Mouse (Mus musculus) heart, embryonic 15.5 days (tissue): ENCODE results near the gene Tmem183a. TPM values are rescaled to one million over a fixed set of nuclear protein-coding genes. Genes with fewer than 3 reads are reported as not detected.

Experiments used
- ATAC-seq: fragments of 200-750 bp; cut with Nextera tagmentation; replicated peaks from 2 replicates; pipeline ENCODE4 v1.8.0; 2017; ENCODE audit warnings: low read depth, moderate TSS enrichment; ENCODE audit not compliant: insufficient number of reproducible peaks, insufficient read depth, low FRiP score
- H3K27ac ChIP-seq: fragments of 300-500 bp; sonication (generic); 2 replicates; pipeline ENCODE4 v1.5.1; 2015; ENCODE audit warnings: mild to moderate bottlenecking, inconsistent platforms
- H3K27me3 ChIP-seq: fragments of 300-500 bp; sonication (generic); 2 replicates; pipeline ENCODE4 v1.6.1; 2015; ENCODE audit warnings: inconsistent platforms
- H3K36me3 ChIP-seq: fragments of 300-500 bp; sonication (generic); 2 replicates; pipeline ENCODE4 v1.6.1; 2015; ENCODE audit warnings: mild to moderate bottlenecking, inconsistent platforms
- H3K4me1 ChIP-seq: fragments of 300-500 bp; sonication (generic); replicated peaks from 2 replicates; pipeline ENCODE4 v1.6.1; 2015; ENCODE audit warnings: inconsistent platforms
- H3K4me2 ChIP-seq: fragments of 300-500 bp; sonication (generic); 2 replicates; pipeline ENCODE4 v1.6.1; 2015; ENCODE audit warnings: inconsistent platforms, mild to moderate bottlenecking, moderate library complexity
- H3K4me3 ChIP-seq: fragments of 300-500 bp; sonication (generic); 2 replicates; pipeline ENCODE4 v1.5.1; 2015; ENCODE audit warnings: mild to moderate bottlenecking, inconsistent platforms
- H3K9ac ChIP-seq: fragments of 300-500 bp; sonication (generic); 2 replicates; pipeline ENCODE4 v1.6.1; 2015; ENCODE audit warnings: mild to moderate bottlenecking, inconsistent platforms
- H3K9me3 ChIP-seq: fragments of 300-500 bp; sonication (generic); replicated peaks from 2 replicates; pipeline ENCODE4 v1.6.1; 2016; ENCODE audit warnings: inconsistent platforms
- WGBS: fragments of 180-500 bp; shearing (Covaris S2); methylation state at CpG from one replicate; pipeline ENCODE4 v1.1.7; 2015; ENCODE audit warnings: mixed read lengths; 5-methylcytosine and 5-hydroxymethylcytosine counted together
- polyA plus RNA-seq: library from polyadenylated mRNA; unstranded; fragments of >200 nt; fragmentation: Nextera tagmentation; extraction: Ambion mirVana; gene quantifications from 2 replicates; pipeline ENCODE4 v1.2.1, GENCODE M21; 2015

Gene Tmem183a
- polyA plus RNA-seq: 53.0 and 58.1 TPM in 2 replicates

GRCm38 (mm10) chr1:134361857-134362212 is at the start of gene Tmem183a:
TSS of gene Tmem183a (minus strand) at chr1:134361979.
- Histone ChIP-seq H3K4me3 (peak within 1 kb of the TSS; percentile 93), H3K9me3 (no peaks in the 10 kb centered on the region), H3K9ac (peak within 1 kb of the TSS; percentile 94), H3K36me3 (peaks cover 22% of the 10 kb centered on the region), H3K27me3 (no peaks in the 10 kb centered on the region), H3K4me2 (peak within 1 kb of the TSS; percentile 77), H3K4me1 (peaks cover 16% of the 10 kb centered on the region), H3K27ac (peak within 1 kb of the TSS; percentile 89)
- WGBS: 0% methylated on average over 38 of the region's 38 CpGs
- peak; percentile 98 for ATAC-seq

- H3K4me1 ChIP-seq: peaks cover 10% of the 10 kb centered on the region
- peaks cover 39% of the 10 kb centered on the region for H3K36me3 ChIP-seq
- no peak overlapping the region for H3K4me3 ChIP-seq
- no peak overlapping the region for H3K9ac ChIP-seq
- no peak overlapping the region for H3K27ac ChIP-seq
- no peak overlapping the region for H3K4me2 ChIP-seq
- no peak for ATAC-seq
- H3K27me3 ChIP-seq: no peaks in the 10 kb centered on the region
- no peaks in the 10 kb centered on the region for H3K9me3 ChIP-seq
- WGBS: 87% methylated on average over 8 of the region's 8 CpGs
Observed at GRCm38 (mm10) chr1:134408080-134408479, 46.3 kb upstream of the Tmem183a start.

- Histone ChIP-seq H3K36me3 (peaks cover 39% of the 10 kb centered on the region), H3K27ac (peak overlapping the region; percentile 78), H3K9me3 (no peaks in the 10 kb centered on the region), H3K4me1 (peaks cover 10% of the 10 kb centered on the region), H3K4me2 (peak overlapping the region; percentile 91), H3K27me3 (no peaks in the 10 kb centered on the region), H3K4me3 (peak overlapping the region; percentile 72), H3K9ac (peak overlapping the region; percentile 79)
- ATAC-seq: no peak
- WGBS: 25% methylated on average over 8 of the region's 8 CpGs
Observed at GRCm38 (mm10) chr1:134406414-134406771, 44.6 kb upstream of the Tmem183a start.

GRCm38 (mm10) chr1:134405509-134406413 is 44.0 kb upstream of the Tmem183a start, which contains the start of gene Cyb5r1:
TSS of gene Cyb5r1 (plus strand) at chr1:134405559.
- ATAC-seq: peak; percentile 99
- H3K9me3 ChIP-seq: no peaks in the 10 kb centered on the region
- peak within 1 kb of the TSS; percentile 91 for H3K4me2 ChIP-seq
- peak within 1 kb of the TSS; percentile 78 for H3K27ac ChIP-seq
- peaks cover 34% of the 10 kb centered on the region for H3K36me3 ChIP-seq
- no peaks in the 10 kb centered on the region for H3K27me3 ChIP-seq
- WGBS: under 1% methylated on average over 43 of the region's 43 CpGs
- H3K4me1 ChIP-seq: peaks cover 10% of the 10 kb centered on the region
- H3K4me3 ChIP-seq: peak within 1 kb of the TSS; percentile 72
- peak within 1 kb of the TSS; percentile 79 for H3K9ac ChIP-seq

- WGBS: 69% methylated on average over 5 of the region's 5 CpGs
- Histone ChIP-seq H3K27ac (no peak overlapping the region), H3K36me3 (no peaks in the 10 kb centered on the region), H3K4me1 (no peaks in the 10 kb centered on the region), H3K9me3 (no peaks in the 10 kb centered on the region), H3K9ac (no peak overlapping the region), H3K4me3 (no peak overlapping the region), H3K27me3 (no peaks in the 10 kb centered on the region), H3K4me2 (no peak overlapping the region)
- ATAC-seq: no peak
Observed at GRCm38 (mm10) chr1:134399735-134400134, 38.0 kb upstream of the Tmem183a start.

GRCm38 (mm10) chr1:134398210-134398609 is 36.4 kb upstream of the Tmem183a start:
- H3K4me3 ChIP-seq: no peak overlapping the region
- no peaks in the 10 kb centered on the region for H3K27me3 ChIP-seq
- ATAC-seq: no peak

GRCm38 (mm10) chr1:134393827-134394226 is 32.0 kb upstream of the Tmem183a start:
- 48% methylated on average over 5 of the region's 5 CpGs for WGBS
- H3K4me2 ChIP-seq: no peak overlapping the region
- H3K27me3 ChIP-seq: peaks cover 5% of the 10 kb centered on the region; the same call in 1 of the 2 replicates
- no peak overlapping the region for H3K4me3 ChIP-seq
- H3K9me3 ChIP-seq: no peaks in the 10 kb centered on the region
- ATAC-seq: no peak
- H3K4me1 ChIP-seq: no peaks in the 10 kb centered on the region
- H3K36me3 ChIP-seq: no peaks in the 10 kb centered on the region
- H3K9ac ChIP-seq: no peak overlapping the region
- no peak overlapping the region for H3K27ac ChIP-seq

More at GRCm38 (mm10) chr1:134398210-134398609, 36.4 kb upstream of the Tmem183a start:
- Histone ChIP-seq H3K4me1 (no peaks in the 10 kb centered on the region), H3K36me3 (no peaks in the 10 kb centered on the region), H3K9me3 (no peaks in the 10 kb centered on the region), H3K9ac (no peak overlapping the region), H3K27ac (no peak overlapping the region), H3K4me2 (no peak overlapping the region)
- 89% methylated on average over 12 of the region's 12 CpGs for WGBS

- 91% methylated on average over 1 of the region's 1 CpGs for WGBS
- no peaks in the 10 kb centered on the region for H3K9me3 ChIP-seq
- no peak for ATAC-seq
- no peak within 1 kb of the TSS for H3K4me3 ChIP-seq
- peaks cover 5% of the 10 kb centered on the region; the same call in 1 of the 2 replicates for H3K27me3 ChIP-seq
- no peak within 1 kb of the TSS for H3K27ac ChIP-seq
- H3K9ac ChIP-seq: no peak within 1 kb of the TSS
- peaks cover 9% of the 10 kb centered on the region; the same call in 1 of the 2 replicates for H3K4me1 ChIP-seq
- H3K4me2 ChIP-seq: no peak within 1 kb of the TSS
- no peaks in the 10 kb centered on the region for H3K36me3 ChIP-seq
Observed at GRCm38 (mm10) chr1:134385666-134386065, 23.9 kb upstream of the Tmem183a start, which contains the start of gene 4933406M09Rik. TSS of gene 4933406M09Rik (plus strand) at chr1:134385940.

GRCm38 (mm10) chr1:134385176-134385575 is 23.4 kb upstream of the Tmem183a start:
- ATAC-seq: no peak
- peaks cover 9% of the 10 kb centered on the region; the same call in 1 of the 2 replicates for H3K4me1 ChIP-seq

GRCm38 (mm10) chr1:134384581-134384980 is 22.8 kb upstream of the Tmem183a start:
- H3K9me3 ChIP-seq: no peaks in the 10 kb centered on the region
- H3K36me3 ChIP-seq: no peaks in the 10 kb centered on the region
- no peak for ATAC-seq
- no peak overlapping the region for H3K4me3 ChIP-seq
- no peak overlapping the region for H3K9ac ChIP-seq
- no peaks in the 10 kb centered on the region; the same call in 1 of the 2 replicates for H3K27me3 ChIP-seq
- 74% methylated on average over 4 of the region's 4 CpGs for WGBS
- no peak overlapping the region for H3K4me2 ChIP-seq
- peaks cover 9% of the 10 kb centered on the region; the same call in 1 of the 2 replicates for H3K4me1 ChIP-seq
- no peak overlapping the region for H3K27ac ChIP-seq

More at GRCm38 (mm10) chr1:134385176-134385575, 23.4 kb upstream of the Tmem183a start:
- Histone ChIP-seq H3K36me3 (no peaks in the 10 kb centered on the region), H3K4me2 (no peak overlapping the region), H3K4me3 (no peak overlapping the region), H3K27me3 (peaks cover 5% of the 10 kb centered on the region; the same call in 1 of the 2 replicates), H3K9ac (no peak overlapping the region), H3K27ac (no peak overlapping the region), H3K9me3 (no peaks in the 10 kb centered on the region)

GRCm38 (mm10) chr1:134381795-134382625 is 20.2 kb upstream of the Tmem183a start:
- H3K9ac ChIP-seq: 0 out of 2 replicates have a peak overlapping the region, but pooled peaks have one; percentile 26
- peak overlapping the region; percentile 65 for H3K4me2 ChIP-seq
- peaks cover 9% of the 10 kb centered on the region; the same call in 1 of the 2 replicates for H3K4me1 ChIP-seq
- H3K27me3 ChIP-seq: no peaks in the 10 kb centered on the region
- no peak overlapping the region for H3K27ac ChIP-seq
- ATAC-seq: no peak
- H3K4me3 ChIP-seq: peak overlapping the region; percentile 38
- WGBS: 7% methylated on average over 19 of the region's 19 CpGs
- no peaks in the 10 kb centered on the region for H3K9me3 ChIP-seq
- H3K36me3 ChIP-seq: no peaks in the 10 kb centered on the region
